Mouse (Mus musculus) heart, postnatal 0 days (tissue): ENCODE results near the gene Tifab. TPM values are rescaled to one million over a fixed set of nuclear protein-coding genes. Genes with fewer than 3 reads are reported as not detected.

Experiments used
- ATAC-seq: fragments of 200-750 bp; cut with Nextera tagmentation; 2 replicates; pipeline ENCODE4 v1.8.0; 2017; ENCODE audit warnings: low read depth, moderate number of reproducible peaks, moderate library complexity; ENCODE audit not compliant: insufficient read depth
- DNase-seq: peaks from one replicate; pipeline ENCODE4 v3.0.0-alpha.2; 2016; ENCODE audit warnings: low spot score
- H3K27ac ChIP-seq: fragments of 300-500 bp; sonication (generic); 2 replicates; pipeline ENCODE4 v1.5.1; 2014; ENCODE audit warnings: low read depth, mild to moderate bottlenecking
- H3K27me3 ChIP-seq: fragments of 300-500 bp; sonication (generic); 2 replicates; pipeline ENCODE4 v1.6.1; 2014; ENCODE audit warnings: low read length, mixed read lengths; ENCODE audit not compliant: control insufficient read depth, insufficient read depth
- H3K36me3 ChIP-seq: fragments of 300-500 bp; sonication (generic); replicated peaks from 2 replicates; pipeline ENCODE4 v1.6.1; 2014; ENCODE audit warnings: low read length, mixed read lengths; ENCODE audit not compliant: control insufficient read depth, insufficient read depth
- H3K4me1 ChIP-seq: fragments of 300-500 bp; sonication (generic); 2 replicates; pipeline ENCODE4 v1.6.1; 2014; ENCODE audit warnings: antibody characterized with exemption; ENCODE audit not compliant: control insufficient read depth, insufficient read depth
- H3K4me2 ChIP-seq: fragments of 300-500 bp; sonication (generic); 2 replicates; pipeline ENCODE4 v1.6.1; 2014; ENCODE audit warnings: low read depth, mild to moderate bottlenecking, low read length, moderate library complexity
- H3K4me3 ChIP-seq: fragments of 300-500 bp; sonication (generic); 2 replicates; pipeline ENCODE4 v1.5.1; 2014; ENCODE audit warnings: low read depth, low read length
- H3K9ac ChIP-seq: fragments of 300-500 bp; sonication (generic); replicated peaks from 2 replicates; pipeline ENCODE4 v1.6.1; 2014; ENCODE audit warnings: low read depth, low read length, mixed read lengths
- H3K9me3 ChIP-seq: fragments of 300-500 bp; sonication (generic); replicated peaks from 2 replicates; pipeline ENCODE4 v1.6.1; 2016; ENCODE audit warnings: low read length; ENCODE audit not compliant: control insufficient read depth
- CTCF ChIP-seq: IDR thresholded peaks from 2 replicates; pipeline ENCODE4 v1.5.1; 2016; ENCODE audit warnings: antibody characterized with exemption, control low read depth, low read depth
- EP300 ChIP-seq: IDR thresholded peaks from 2 replicates; pipeline ENCODE4 v1.6.1; 2016; ENCODE audit warnings: antibody characterized with exemption, low read depth
- WGBS: fragments of 180-500 bp; shearing (Covaris S2); extraction: QIAGEN DNeasy Blood & Tissue Kit; methylation state at CpG from one replicate; pipeline ENCODE4 v1.1.7; 2014; 5-methylcytosine and 5-hydroxymethylcytosine counted together
- polyA plus RNA-seq: library from polyadenylated mRNA; unstranded; fragments of >200 nt; fragmentation: Nextera tagmentation; extraction: Ambion mirVana; gene quantifications from 2 replicates; pipeline ENCODE4 v1.2.1, GENCODE M21; 2015
- total RNA-seq: library from RNA; depleted of rRNA; stranded (reverse); fragments of >200 nt; gene quantifications from 2 replicates; pipeline ENCODE4 v1.2.3, GENCODE M21; 2014; ENCODE audit warnings: low replicate concordance; rRNA removed

Tifab gene
- total RNA-seq (not detected in 2 replicates), polyA plus RNA-seq (0.71 and 0.88 TPM in 2 replicates)

DNA sequence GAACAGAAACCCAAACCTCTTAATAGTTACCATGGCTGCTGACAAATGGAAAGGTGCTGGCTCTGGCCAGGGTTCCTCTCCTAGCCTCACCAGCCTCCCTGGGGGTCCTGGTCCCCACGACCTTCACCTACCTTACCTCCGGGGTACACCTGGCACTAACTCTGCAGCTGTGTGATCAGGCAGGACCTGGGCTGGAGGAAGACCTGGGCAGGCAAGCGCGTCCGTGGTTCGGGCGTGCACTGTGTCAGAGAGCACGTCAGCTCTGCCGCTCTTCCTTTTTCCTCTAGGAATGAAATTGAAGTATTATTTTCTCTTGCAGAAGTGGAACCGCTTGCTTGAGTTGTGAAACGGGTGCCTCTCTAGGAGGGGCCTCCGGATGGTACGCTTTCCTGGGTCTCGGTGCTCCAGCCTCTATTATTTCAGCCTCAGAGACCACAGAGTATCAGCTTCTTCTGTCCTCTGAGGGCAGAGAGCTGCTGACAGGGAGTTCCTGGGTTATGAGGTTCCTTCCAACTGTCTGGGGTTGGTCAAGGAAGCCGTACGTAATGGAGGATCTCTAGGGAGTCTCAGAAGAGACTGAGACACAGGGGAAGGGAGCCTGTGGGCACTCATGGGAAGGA, at the start of gene Tifab:
Tifab (minus strand) TSS at position 470 of the 620 bp plus-strand sequence.
- 80% methylated on average over 16 of the region's 16 CpGs for WGBS
- DNase-seq (no peak), ATAC-seq (no peak)
- Histone ChIP-seq H3K36me3 (no peaks in the 10 kb centered on the region), H3K9ac (no peak within 1 kb of the TSS), H3K4me2 (no peak within 1 kb of the TSS), H3K27me3 (no peaks in the 10 kb centered on the region), H3K4me3 (peak within 1 kb of the TSS; percentile 1; the same call in 1 of the 2 replicates), H3K27ac (no peak within 1 kb of the TSS), H3K4me1 (no peaks in the 10 kb centered on the region), H3K9me3 (no peaks in the 10 kb centered on the region)
- TF ChIP-seq EP300 (no peak), CTCF (no peak)

DNA sequence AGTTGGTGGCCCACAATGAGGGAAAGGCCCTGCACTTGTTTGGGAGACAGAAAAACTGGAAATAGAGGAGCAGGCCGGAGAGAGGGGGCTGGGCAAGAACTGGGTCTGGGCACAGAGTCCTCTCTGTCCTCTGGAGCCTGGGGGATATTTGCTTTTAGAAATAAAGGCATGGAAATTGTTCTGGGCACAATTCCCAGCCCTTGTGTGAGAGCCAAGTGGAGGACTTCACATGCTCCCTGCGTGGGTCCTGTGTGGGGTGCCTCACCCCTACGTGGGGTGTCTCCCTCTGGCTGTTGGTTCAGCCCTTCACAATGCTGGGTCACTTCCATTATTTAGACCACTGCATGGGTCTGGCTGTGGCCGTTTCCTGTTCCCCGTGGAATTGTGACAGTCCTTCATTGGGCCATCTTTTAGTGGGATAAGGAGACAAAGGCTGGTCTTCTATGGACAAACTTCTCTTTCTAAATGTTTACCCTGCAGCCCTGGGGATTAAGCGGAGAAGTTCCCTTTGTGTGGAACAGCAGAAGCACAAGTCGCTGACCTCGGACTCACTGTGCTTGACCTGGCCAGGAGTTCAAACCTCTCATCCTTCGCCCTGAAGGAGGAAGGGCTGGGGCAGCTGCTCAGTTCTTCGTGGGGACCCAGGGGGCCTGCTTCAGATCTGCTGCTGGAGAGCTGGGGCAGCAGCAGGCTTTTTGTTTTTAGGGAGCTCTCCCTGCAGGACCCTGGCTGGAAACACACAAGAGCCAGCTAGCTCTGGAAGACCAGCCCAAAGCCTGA, 47.7 kb upstream of the Tifab start:
- ATAC-seq (no peak), DNase-seq (no peak)
- H3K9me3 ChIP-seq, result no peaks in the 10 kb centered on the region
- no peak overlapping the region for H3K27ac ChIP-seq
- no peak overlapping the region for H3K4me2 ChIP-seq
- no peak overlapping the region for H3K4me3 ChIP-seq
- 0 out of 2 replicates have a peak, but pooled peaks cover 2% of the 10 kb centered on the region for H3K4me1 ChIP-seq
- TF ChIP-seq EP300 (no peak), CTCF (no peak)
- H3K27me3 ChIP-seq, result peaks cover 93% of the 10 kb centered on the region
- 26% methylated on average over 10 of the region's 10 CpGs for WGBS
- no peak overlapping the region for H3K9ac ChIP-seq
- no peaks in the 10 kb centered on the region for H3K36me3 ChIP-seq

DNA sequence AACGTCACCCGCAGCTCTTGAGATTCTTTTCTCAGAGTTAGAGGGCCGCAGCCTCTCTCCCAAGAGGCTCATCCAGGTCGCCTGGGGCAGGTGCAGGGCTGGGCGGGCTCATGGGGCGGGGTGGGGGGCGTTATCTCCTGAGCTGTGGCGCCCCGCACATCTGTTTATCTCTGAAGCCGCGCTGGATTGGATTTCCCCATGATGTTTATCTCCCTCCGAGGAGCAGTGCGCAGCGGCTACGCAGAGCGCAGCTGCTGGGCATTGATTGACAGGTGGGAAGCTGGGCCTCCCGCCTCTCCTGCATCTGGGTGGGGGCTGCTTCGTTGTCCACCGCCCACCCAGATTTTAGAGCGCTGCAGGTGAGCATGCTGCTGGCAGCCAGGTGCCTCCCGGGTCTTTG, 44.9 kb upstream of the Tifab start:
- Histone ChIP-seq H3K4me2 (no peak overlapping the region), H3K4me1 (0 out of 2 replicates have a peak, but pooled peaks cover 3% of the 10 kb centered on the region), H3K36me3 (no peaks in the 10 kb centered on the region), H3K27me3 (peaks cover 97% of the 10 kb centered on the region), H3K9ac (no peak overlapping the region), H3K9me3 (no peaks in the 10 kb centered on the region), H3K27ac (no peak overlapping the region), H3K4me3 (no peak overlapping the region)
- DNase-seq (no peak), ATAC-seq (no peak)
- TF ChIP-seq EP300 (no peak), CTCF (no peak)
- WGBS, result 9% methylated on average over 21 of the region's 21 CpGs

DNA sequence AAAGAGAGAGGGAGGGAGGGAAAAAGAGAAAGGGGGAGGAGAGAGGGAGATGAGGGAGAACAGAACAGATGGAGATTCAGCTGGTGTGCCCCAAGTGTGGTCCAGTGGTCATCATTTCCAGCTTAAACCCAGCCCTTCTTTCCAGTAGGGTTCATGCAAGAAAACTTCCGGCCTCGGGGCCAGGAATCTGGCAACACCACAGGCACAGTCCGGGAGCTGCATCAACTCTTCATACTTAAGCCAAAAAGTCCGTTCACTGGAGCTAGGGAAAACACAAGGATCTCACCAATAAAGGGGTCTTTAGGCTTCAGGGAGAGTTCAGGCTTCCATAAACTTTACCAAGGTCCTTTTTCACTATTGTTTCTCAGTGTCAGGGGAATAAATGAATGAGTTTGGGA, 44.2 kb upstream of the Tifab start:
- TF ChIP-seq CTCF (no peak), EP300 (no peak)
- Histone ChIP-seq H3K27ac (no peak overlapping the region), H3K36me3 (no peaks in the 10 kb centered on the region), H3K4me1 (0 out of 2 replicates have a peak, but pooled peaks cover 3% of the 10 kb centered on the region), H3K9ac (no peak overlapping the region), H3K4me3 (no peak overlapping the region), H3K27me3 (peaks cover 91% of the 10 kb centered on the region), H3K9me3 (no peaks in the 10 kb centered on the region), H3K4me2 (no peak overlapping the region)
- ATAC-seq (no peak), DNase-seq (no peak)
- WGBS, result 9% methylated on average over 4 of the region's 4 CpGs

DNA sequence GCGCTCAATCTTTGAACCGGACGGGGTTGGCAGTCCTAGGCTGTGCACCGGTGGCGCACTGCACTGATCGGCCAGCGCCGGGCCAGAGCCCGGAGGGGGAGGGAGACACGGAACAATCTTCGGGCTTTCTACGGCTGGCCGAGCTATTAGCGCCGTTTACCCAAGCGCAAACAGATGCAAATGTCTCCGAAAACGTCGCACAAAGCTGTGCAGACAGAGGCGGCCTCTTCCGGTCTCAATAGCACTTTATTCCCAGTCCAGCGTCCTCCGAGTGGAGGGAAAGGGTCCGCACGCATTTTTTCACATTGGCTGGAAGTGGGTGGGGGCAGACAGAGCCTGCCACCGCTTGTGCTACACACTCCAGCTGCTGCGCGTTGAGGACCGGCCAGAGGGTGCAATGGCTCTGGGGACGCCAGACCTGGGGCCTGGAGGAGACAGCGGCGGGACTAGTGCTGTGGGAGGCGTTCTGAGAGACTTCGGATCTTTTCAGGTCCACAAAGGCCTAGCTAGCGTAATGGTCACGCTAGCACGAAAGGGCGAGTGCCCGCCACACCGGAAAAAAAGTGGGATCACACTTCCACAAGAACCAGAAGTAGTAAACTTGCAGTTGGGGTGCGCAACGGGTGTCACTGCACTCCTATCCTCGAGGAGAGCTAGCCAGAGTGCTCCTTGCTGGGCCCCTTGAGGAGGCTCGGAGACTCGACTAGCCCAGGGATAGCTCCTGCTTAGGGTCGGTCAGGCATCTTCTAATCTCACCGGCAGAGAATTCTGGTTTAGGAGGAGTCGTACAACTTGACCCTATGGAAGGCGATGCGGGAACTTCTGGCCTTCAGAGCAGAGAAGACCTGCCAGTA, 43.5 kb upstream of the Tifab start:
- ATAC-seq (no peak), DNase-seq (no peak)
- Histone ChIP-seq H3K9ac (no peak overlapping the region), H3K4me2 (peak overlapping the region; percentile 50), H3K4me1 (0 out of 2 replicates have a peak, but pooled peaks cover 3% of the 10 kb centered on the region), H3K4me3 (peak overlapping the region; percentile 28), H3K27me3 (peaks cover 85% of the 10 kb centered on the region), H3K27ac (no peak overlapping the region), H3K36me3 (no peaks in the 10 kb centered on the region), H3K9me3 (no peaks in the 10 kb centered on the region)
- TF ChIP-seq CTCF, result no peak
- TF ChIP-seq EP300, result no peak
- WGBS, result 2% methylated on average over 50 of the region's 50 CpGs
